Mouse (Mus musculus): Measurements from ENCODE around the gene Slc25a39.
"Not testable (repeated sequence)": the region's sequence is repeated elsewhere in the genome, so short reads cannot be mapped to it uniquely, and the experiment has no call there.

DNA sequence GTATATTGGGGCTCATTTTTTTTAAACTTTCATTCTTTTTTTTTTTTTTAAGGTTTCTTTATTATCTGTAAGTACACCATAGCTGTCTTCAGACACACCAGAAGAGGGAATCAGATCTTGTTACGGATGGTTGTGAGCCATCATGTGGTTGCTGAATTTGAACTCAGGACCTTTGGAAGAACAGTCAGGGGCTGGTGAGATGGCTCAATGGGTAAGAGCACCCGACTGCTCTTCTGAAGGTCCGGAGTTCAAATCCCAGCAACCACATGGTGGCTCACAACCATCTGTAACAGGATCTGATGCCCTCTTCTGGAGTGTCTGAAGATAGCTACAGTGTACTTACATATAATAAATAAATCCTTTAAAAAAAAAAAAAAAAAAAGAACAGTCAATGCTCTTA lies 2.6 kb upstream of the Slc25a39 start:
- not testable (repeated sequence) for TF ChIP-seq CTCF, POLR2A (IDR thresholded peaks at IDR 0.05; ENCODE audit: extremely low read depth, insufficient read depth, low read length)
